In genomic region chr4:126315931-126316330, GRCm38 (mm10) we compare ENCODE assay signal across 11 mouse cellular contexts. TPM values are rescaled to one million over a fixed set of nuclear protein-coding genes. Genes with fewer than 3 reads are reported as not detected.
DNase-seq lines count a peak whose midpoint lies in the region; ATAC-seq and TF ChIP-seq lines count a peak whose summit lies in the region.
"Had no signal": no experiment of that assay in that cellular context is flagged by ENCODE, and none has a peak within 500 bp of the region (broad histone marks: within the 10 kb centered on the region; RNA-seq: fewer than 3 reads in every experiment).

No protein-coding gene starts in this region.

- peaks cover 36% of the 10 kb centered on the region for H3K36me3 ChIP-seq in intestine, embryonic 14.5 days (ENCODE audit: control insufficient read depth, insufficient read depth, low read length)
- peaks cover 33% of the 10 kb centered on the region for H3K36me3 ChIP-seq in intestine, postnatal 0 days (ENCODE audit: control insufficient read depth, insufficient read depth)
- peaks cover 38% of the 10 kb centered on the region for H3K36me3 ChIP-seq in heart, embryonic 14.5 days (ENCODE audit: control insufficient read depth, insufficient read depth, low read length)

- ATAC-seq in intestine, embryonic 14.5 days (replicated peaks; ENCODE audit: low FRiP score, low TSS enrichment, low read depth), result peak; percentile 17
- no peak for ATAC-seq in intestine, postnatal 0 days
- ATAC-seq in heart, embryonic 14.5 days (ENCODE audit: insufficient number of reproducible peaks, insufficient read depth, low FRiP score, low read depth), result 0 out of 2 replicates have a peak, but pooled peaks have one; percentile 41
- ATAC-seq: forebrain, embryonic 15.5 days had no signal

- H3K4me3 ChIP-seq in intestine, embryonic 14.5 days (ENCODE audit: low read depth, low read length), result no peak overlapping the region
- no peak overlapping the region for H3K4me3 ChIP-seq in intestine, postnatal 0 days (ENCODE audit: low read depth, low read length)
- no peak overlapping the region for H3K4me3 ChIP-seq in heart, embryonic 14.5 days (ENCODE audit: control insufficient read depth in 1 of 2, insufficient read depth in 1 of 2, low read depth in 1 of 2, low read length in 2 of 2)
- H3K4me3 ChIP-seq: forebrain, embryonic 15.5 days had no signal

- peak overlapping the region; percentile 22; the same call in 1 of the 2 replicates for H3K27ac ChIP-seq in intestine, embryonic 14.5 days (ENCODE audit: low read depth)
- H3K27ac ChIP-seq in intestine, postnatal 0 days (ENCODE audit: low read depth, low read length), result no peak overlapping the region
- H3K27ac ChIP-seq in heart, embryonic 14.5 days (replicated peaks in 1 of 2; ENCODE audit: control insufficient read depth in 1 of 2, insufficient read depth in 1 of 2, low read depth in 2 of 2, low read length in 2 of 2), result no peak overlapping the region
- H3K27ac ChIP-seq: forebrain, embryonic 15.5 days had no signal

- H3K4me1 ChIP-seq in intestine, embryonic 14.5 days (replicated peaks; ENCODE audit: control insufficient read depth, insufficient read depth, low read length), result peaks cover 4% of the 10 kb centered on the region; the same call in 1 of the 2 replicates
- no peaks in the 10 kb centered on the region for H3K4me1 ChIP-seq in intestine, postnatal 0 days (replicated peaks; ENCODE audit: control insufficient read depth, insufficient read depth, low read length)
- peaks cover 5 to 13% of the 10 kb centered on the region in 2 experiments for H3K4me1 ChIP-seq in heart, embryonic 14.5 days (ENCODE audit: control insufficient read depth in 2 of 2, insufficient read depth in 2 of 2, low read length in 2 of 2)

- no peak for TF ChIP-seq CTCF in intestine, postnatal 0 days (IDR thresholded peaks at IDR 0.05; ENCODE audit: low read depth)

- no peaks in the 10 kb centered on the region for H3K9me3 ChIP-seq in intestine, embryonic 14.5 days (ENCODE audit: control insufficient read depth, low read length)
- no peaks in the 10 kb centered on the region for H3K9me3 ChIP-seq in intestine, postnatal 0 days (ENCODE audit: control insufficient read depth)
- H3K9me3 ChIP-seq in heart, embryonic 14.5 days (ENCODE audit: control insufficient read depth, low read length), result no peaks in the 10 kb centered on the region
- H3K9me3 ChIP-seq: forebrain, embryonic 15.5 days had no signal

- peak; percentile 36 to 53 for DNase-seq in adrenal gland, postnatal 36 days
- DNase-seq in adrenal gland, adult 8-10 months, result no peak
- no peak for DNase-seq in intestine, embryonic 14.5 days (ENCODE audit: low spot score)
- DNase-seq in kidney, postnatal 36 days, result peak; percentile 64 to 75
- no peak for DNase-seq in spleen, adult 18-20 months
- no peak for DNase-seq in frontal cortex, postnatal 10 days (ENCODE audit: low spot score in 2 of 2)
- DNase-seq: thymus, postnatal 25 days had no signal

- no peak overlapping the region for H3K4me2 ChIP-seq in intestine, embryonic 14.5 days (ENCODE audit: low read length)
- H3K4me2 ChIP-seq in intestine, postnatal 0 days (replicated peaks; ENCODE audit: low read depth), result no peak overlapping the region
- no peak overlapping the region for H3K4me2 ChIP-seq in heart, embryonic 14.5 days (ENCODE audit: low read length)
- H3K4me2 ChIP-seq: forebrain, embryonic 15.5 days had no signal

- no peaks in the 10 kb centered on the region for H3K27me3 ChIP-seq in intestine, embryonic 14.5 days (replicated peaks; ENCODE audit: control insufficient read depth, insufficient read depth, low read length)
- no peaks in the 10 kb centered on the region for H3K27me3 ChIP-seq in intestine, postnatal 0 days (replicated peaks; ENCODE audit: control insufficient read depth, insufficient read depth, low read length)
- no peaks in the 10 kb centered on the region for H3K27me3 ChIP-seq in heart, embryonic 14.5 days (ENCODE audit: control insufficient read depth, insufficient read depth, low read length)
- H3K27me3 ChIP-seq: forebrain, embryonic 15.5 days had no signal

- 18% methylated on average over 5 of the region's 5 CpGs for WGBS in intestine, embryonic 14.5 days
- 34% methylated on average over 5 of the region's 5 CpGs for WGBS in intestine, postnatal 0 days
- 25% methylated on average over 5 of the region's 5 CpGs for WGBS in heart, embryonic 14.5 days

- no peak overlapping the region for H3K9ac ChIP-seq in intestine, embryonic 14.5 days (ENCODE audit: low read length)
- H3K9ac ChIP-seq in intestine, postnatal 0 days (ENCODE audit: low read depth, low read length), result no peak overlapping the region
- peak overlapping the region; percentile 11; the same call in 1 of the 2 replicates for H3K9ac ChIP-seq in heart, embryonic 14.5 days (ENCODE audit: low read length)
- H3K9ac ChIP-seq: forebrain, embryonic 15.5 days had no signal

RNA-seq across cellular contexts. Expression of gene Adprhl2, which starts 5.6 kb away (rescaled TPM):
- 10 to 100 TPM; 31.2 to 34.2 TPM for total RNA-seq in adrenal gland, postnatal 36 days (2021)
- 10 to 100 TPM; 35.8 to 37.8 (median 37.2) TPM for total RNA-seq in adrenal gland, adult 8-10 months (2022)
- polyA plus RNA-seq in intestine, embryonic 14.5 days (2014; fragmentation: Nextera tagmentation; extraction: Ambion mirVana), result 49.3 and 50.9 TPM in 2 replicates
- polyA plus RNA-seq in intestine, postnatal 0 days (2015; fragmentation: Nextera tagmentation; extraction: Ambion mirVana), result 41.7 and 43.0 TPM in 2 replicates
- polyA plus RNA-seq in heart, embryonic 14.5 days (2014; fragmentation: Nextera tagmentation; extraction: Ambion mirVana), result 23.7 and 25.1 TPM in 2 replicates

RNA-seq across cellular contexts. Expression of gene Tekt2, which starts 9.6 kb away (rescaled TPM):
- 1 to 10 TPM; 1.4 TPM for total RNA-seq in adrenal gland, postnatal 36 days (2021)
- 1 to 10 TPM; 1.5 to 6.3 (median 5.2) TPM for total RNA-seq in adrenal gland, adult 8-10 months (2022)
- 7.6 and 9.3 TPM in 2 replicates for polyA plus RNA-seq in intestine, embryonic 14.5 days (2014; fragmentation: Nextera tagmentation; extraction: Ambion mirVana)
- polyA plus RNA-seq in intestine, postnatal 0 days (2015; fragmentation: Nextera tagmentation; extraction: Ambion mirVana), result 1.6 and 2.1 TPM in 2 replicates
- polyA plus RNA-seq in heart, embryonic 14.5 days (2014; fragmentation: Nextera tagmentation; extraction: Ambion mirVana), result 0.89 and 0.96 TPM in 2 replicates
- total RNA-seq: MEL had no signal

RNA-seq across cellular contexts. Expression of gene Col8a2, which starts 29.3 kb away (rescaled TPM):
- 1 to 10 TPM; 3.0 to 3.2 TPM for total RNA-seq in adrenal gland, postnatal 36 days (2021)
- 1 to 10 TPM; 3.5 to 4.6 (median 4.0) TPM for total RNA-seq in adrenal gland, adult 8-10 months (2022)
- 5.3 and 6.7 TPM in 2 replicates for polyA plus RNA-seq in intestine, embryonic 14.5 days (2014; fragmentation: Nextera tagmentation; extraction: Ambion mirVana)
- 1.5 and 2.2 TPM in 2 replicates for polyA plus RNA-seq in intestine, postnatal 0 days (2015; fragmentation: Nextera tagmentation; extraction: Ambion mirVana)
- polyA plus RNA-seq in heart, embryonic 14.5 days (2014; fragmentation: Nextera tagmentation; extraction: Ambion mirVana), result 3.8 and 4.8 TPM in 2 replicates
- total RNA-seq: MEL had no signal

RNA-seq across cellular contexts. Expression of gene Trappc3, which starts 53.8 kb away (rescaled TPM):
- total RNA-seq in adrenal gland, postnatal 36 days (2021), result 10 to 100 TPM; 88.7 to 96.5 TPM
- 100 to 1,000 TPM in 1 of 4 experiments, 10 to 100 TPM in 3; 94.1 to 101 (median 96.2) TPM for total RNA-seq in adrenal gland, adult 8-10 months (2022)
- 20.5 and 24.6 TPM in 2 replicates for polyA plus RNA-seq in intestine, embryonic 14.5 days (2014; fragmentation: Nextera tagmentation; extraction: Ambion mirVana)
- polyA plus RNA-seq in intestine, postnatal 0 days (2015; fragmentation: Nextera tagmentation; extraction: Ambion mirVana), result 115 and 126 TPM in 2 replicates
- 17.8 and 30.5 TPM in 2 replicates for polyA plus RNA-seq in heart, embryonic 14.5 days (2014; fragmentation: Nextera tagmentation; extraction: Ambion mirVana)

RNA-seq across cellular contexts. Expression of gene Map7d1, which starts 59.8 kb away (rescaled TPM):
- total RNA-seq in adrenal gland, postnatal 36 days (2021), result 10 to 100 TPM; 47.7 to 84.9 TPM
- 10 to 100 TPM; 55.4 to 81.7 (median 66.8) TPM for total RNA-seq in adrenal gland, adult 8-10 months (2022)
- polyA plus RNA-seq in intestine, embryonic 14.5 days (2014; fragmentation: Nextera tagmentation; extraction: Ambion mirVana), result 37.8 and 38.0 TPM in 2 replicates
- 11.7 and 12.2 TPM in 2 replicates for polyA plus RNA-seq in intestine, postnatal 0 days (2015; fragmentation: Nextera tagmentation; extraction: Ambion mirVana)
- 41.8 and 46.8 TPM in 2 replicates for polyA plus RNA-seq in heart, embryonic 14.5 days (2014; fragmentation: Nextera tagmentation; extraction: Ambion mirVana)

Comparison
In these comparisons a context has a peak if more than half of its experiments do, and no peak if none do; other contexts are left out.
1. DNase-seq: peak in adrenal gland, postnatal 36 days (2 of 2) and kidney, postnatal 36 days (2 of 2); none in adrenal gland, adult 8-10 months (single experiment), intestine, embryonic 14.5 days (single experiment), spleen, adult 18-20 months (0 of 2) and frontal cortex, postnatal 10 days (0 of 2).